Mouse (Mus musculus) frontal cortex, postnatal 10 days (tissue): ENCODE results near the gene Xndc1.

Experiments used
- DNase-seq, 2 experiments: peaks; one replicate each; pipeline ENCODE4 v3.0.0; 2022; ENCODE audit warnings: low spot score in 2 of 2, mixed read lengths in 1 of 2

The Xndc1 gene

GRCm38 (mm10) chr7:102081784-102082183 lies 16.5 kb downstream of the Xndc1 start:
- DNase-seq: no peak

DNA sequence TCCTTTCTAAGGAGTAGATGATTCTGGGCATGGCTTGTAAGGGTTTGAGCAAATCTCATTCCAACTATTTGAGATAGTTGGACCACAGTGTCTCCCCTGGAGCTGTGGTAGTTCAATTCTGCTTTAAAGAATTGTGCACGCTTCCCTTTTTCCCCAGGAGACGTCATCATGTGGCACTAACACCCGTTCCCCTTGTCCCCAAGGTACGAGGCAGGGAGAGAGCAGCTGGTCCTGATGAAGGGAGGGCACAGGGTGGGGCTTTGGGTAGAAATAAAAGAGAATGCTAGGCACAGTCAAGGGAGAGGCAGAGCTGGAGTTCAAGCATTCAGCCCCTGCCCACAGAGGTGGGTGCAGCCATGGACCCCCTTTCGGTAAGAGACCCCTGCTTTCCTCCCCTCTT lies 17.5 kb downstream of the Xndc1 start, which contains the start of gene Trpc2:
TSS of gene Trpc2 (plus strand) at position 301 of the 400 bp plus-strand sequence.
- DNase-seq: no peak

GRCm38 (mm10) chr7:102084041-102084696 lies 18.9 kb downstream of the Xndc1 start:
- DNase-seq: no peak

DNA sequence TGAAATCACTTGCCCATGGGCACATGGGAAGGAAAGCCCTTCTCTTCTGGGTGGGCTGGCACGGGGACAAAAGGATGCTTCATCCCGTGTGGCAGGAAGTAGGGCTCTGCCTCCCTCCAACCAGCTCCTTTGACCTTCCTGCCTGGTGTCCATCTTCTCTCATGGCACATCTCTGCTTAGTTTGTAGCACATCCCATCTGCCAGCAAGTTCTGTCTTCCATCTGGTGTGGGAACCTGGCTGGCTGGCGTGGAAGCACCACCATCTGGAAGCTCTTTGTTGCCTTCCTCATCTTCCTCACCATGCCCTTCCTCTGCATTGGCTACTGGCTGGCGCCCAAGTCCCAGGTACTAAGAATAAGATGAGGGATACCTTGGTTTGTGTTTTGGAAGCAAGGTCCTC lies 22.0 kb downstream of the Xndc1 start:
- DNase-seq: no peak

GRCm38 (mm10) chr7:102099760-102100661 lies 34.7 kb downstream of the Xndc1 start:
- no peak for DNase-seq

- no peak for DNase-seq
Observed at GRCm38 (mm10) chr7:102100868-102101267, 35.6 kb downstream of the Xndc1 start.

GRCm38 (mm10) chr7:102101487-102101886 lies 36.2 kb downstream of the Xndc1 start, which contains the start of gene Art1:
Gene Art1, plus strand, starts transcription at chr7:102101743.
- no peak for DNase-seq

GRCm38 (mm10) chr7:102102241-102102640 lies 36.9 kb downstream of the Xndc1 start:
- DNase-seq: no peak

DNA sequence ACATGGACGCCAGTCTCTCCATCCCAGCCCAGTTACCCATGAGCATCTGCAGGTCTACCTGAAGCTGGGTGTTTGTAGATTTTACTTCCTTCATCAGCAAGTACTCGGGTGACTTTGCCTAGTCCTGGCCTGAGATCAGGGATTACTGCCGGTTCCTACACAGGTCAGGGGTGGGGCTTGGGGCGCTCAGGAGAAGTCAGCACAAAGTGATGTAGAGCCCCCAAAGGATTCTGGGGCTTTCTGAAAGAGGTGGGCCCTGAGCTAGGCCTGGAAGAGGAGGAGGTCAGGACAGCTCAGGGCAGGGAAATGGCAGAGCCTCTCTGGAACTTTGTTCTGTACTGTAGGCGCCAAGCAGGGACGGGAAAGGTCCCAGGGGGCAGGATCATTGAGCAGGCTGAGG lies 37.4 kb downstream of the Xndc1 start:
- no peak for DNase-seq

DNA sequence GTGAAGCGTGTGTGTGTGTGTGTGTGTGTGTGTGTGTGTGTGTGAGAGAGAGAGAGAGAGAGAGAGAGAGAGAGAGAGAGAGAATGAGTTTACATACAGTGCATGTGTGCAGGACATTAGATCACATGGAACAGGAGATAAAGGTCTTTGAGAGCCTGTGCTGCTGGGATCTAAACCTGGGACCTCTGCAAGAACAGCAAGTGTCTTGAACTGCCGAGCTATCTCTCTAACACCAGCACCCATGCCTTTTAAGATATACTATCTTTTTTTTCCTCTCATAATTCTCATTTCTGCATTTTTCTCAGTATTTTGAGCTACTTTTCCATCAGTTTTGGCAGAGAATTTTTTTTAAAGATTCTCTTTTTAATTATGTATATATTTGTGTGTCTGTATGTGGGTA lies 38.2 kb downstream of the Xndc1 start:
- no peak for DNase-seq

- no peak for DNase-seq
Observed at GRCm38 (mm10) chr7:102104126-102104525, 38.8 kb downstream of the Xndc1 start.

- DNase-seq: no peak
Observed at GRCm38 (mm10) chr7:102106700-102107141, 41.4 kb downstream of the Xndc1 start.

- no peak for DNase-seq
Observed at GRCm38 (mm10) chr7:102108206-102108605, 42.9 kb downstream of the Xndc1 start.

DNA sequence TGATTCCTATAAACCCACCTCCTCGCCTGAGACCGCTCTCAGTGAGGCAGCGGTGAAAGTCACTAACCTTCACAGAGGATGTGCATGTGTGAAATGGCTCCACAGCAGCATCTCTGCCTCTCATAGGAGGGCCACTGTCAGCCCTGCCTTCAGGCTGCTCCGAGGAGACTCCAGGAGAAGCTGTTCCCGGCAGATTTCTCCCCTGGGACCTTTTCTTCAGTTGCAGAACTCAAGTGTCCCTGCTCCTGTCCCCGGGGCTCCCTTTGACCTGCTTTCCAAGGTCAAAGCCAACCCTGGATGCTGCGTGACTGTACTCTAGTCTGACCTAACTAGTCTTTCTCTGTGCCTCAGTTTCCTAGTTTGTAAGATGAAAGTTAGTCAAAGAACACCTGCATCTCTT lies 43.9 kb downstream of the Xndc1 start, which contains the start of gene Art5:
TSS of gene Art5 (minus strand) at position 319 of the 400 bp plus-strand sequence.
- DNase-seq: no peak

DNA sequence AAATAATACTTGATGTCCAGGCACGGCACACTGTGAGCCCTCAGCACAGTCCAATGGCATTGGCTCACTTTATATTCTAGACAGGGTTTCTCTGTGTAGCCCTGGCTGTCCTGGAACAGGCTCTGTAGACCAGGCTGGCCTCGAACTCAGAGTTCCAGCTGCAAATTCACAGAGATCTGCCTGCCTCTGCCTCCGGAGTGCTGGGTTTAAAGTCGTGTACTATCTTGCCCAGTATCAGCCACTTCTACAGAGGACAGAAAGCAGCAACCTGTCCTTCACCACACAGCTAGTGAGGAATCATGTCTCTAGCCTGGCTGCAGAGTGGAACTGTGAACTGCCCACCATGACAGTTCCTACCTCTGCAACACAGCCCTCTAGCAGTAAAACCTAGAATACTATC lies 44.4 kb downstream of the Xndc1 start:
- DNase-seq: no peak

GRCm38 (mm10) chr7:102113151-102113729 lies 47.9 kb downstream of the Xndc1 start:
- no peak for DNase-seq

GRCm38 (mm10) chr7:102116579-102117331 lies 51.4 kb downstream of the Xndc1 start, which contains the start of gene Chrna10:
Gene Chrna10, minus strand, starts transcription at chr7:102116828.
- DNase-seq: no peak

GRCm38 (mm10) chr7:102117382-102117781 lies 52.1 kb downstream of the Xndc1 start:
- no peak for DNase-seq

- no peak for DNase-seq
Observed at GRCm38 (mm10) chr7:102120326-102120725, 55.0 kb downstream of the Xndc1 start.

- no peak for DNase-seq
Observed at GRCm38 (mm10) chr7:102132395-102132794, 67.1 kb downstream of the Xndc1 start.
